Mouse (Mus musculus) heart, embryonic 13.5 days (tissue): ENCODE measurements around the gene Gm11567. TPM values are rescaled to one million over a fixed set of nuclear protein-coding genes. Genes with fewer than 3 reads are reported as not detected.
"Not testable (repeated sequence)": the region's sequence is repeated elsewhere in the genome, so short reads cannot be mapped to it uniquely, and the experiment has no call there.

ENCODE experiments used
- ATAC-seq: fragments of 200-750 bp; cut with Nextera tagmentation; 2 replicates; pipeline ENCODE4 v1.8.0; 2017; ENCODE audit warnings: moderate TSS enrichment; ENCODE audit not compliant: insufficient number of reproducible peaks, low FRiP score, low TSS enrichment; ENCODE audit errors: extremely low read depth
- H3K27ac ChIP-seq: fragments of 300-500 bp; sonication (generic); replicated peaks from 2 replicates; pipeline ENCODE4 v1.5.1; 2015; ENCODE audit warnings: moderate library complexity, mild to moderate bottlenecking, inconsistent platforms
- H3K27me3 ChIP-seq: fragments of 300-500 bp; sonication (generic); replicated peaks from 2 replicates; pipeline ENCODE4 v1.6.1; 2015; ENCODE audit warnings: mild to moderate bottlenecking, inconsistent platforms
- H3K36me3 ChIP-seq: fragments of 300-500 bp; sonication (generic); 2 replicates; pipeline ENCODE4 v1.6.1; 2015; ENCODE audit warnings: mild to moderate bottlenecking, inconsistent platforms
- H3K4me1 ChIP-seq: fragments of 300-500 bp; sonication (generic); 2 replicates; pipeline ENCODE4 v1.6.1; 2015; ENCODE audit warnings: inconsistent platforms
- H3K4me2 ChIP-seq: fragments of 300-500 bp; sonication (generic); 2 replicates; pipeline ENCODE4 v1.6.1; 2015; ENCODE audit warnings: inconsistent platforms, mild to moderate bottlenecking, moderate library complexity
- H3K4me3 ChIP-seq: fragments of 300-500 bp; sonication (generic); 2 replicates; pipeline ENCODE4 v1.5.1; 2015; ENCODE audit warnings: moderate library complexity, mild to moderate bottlenecking, inconsistent platforms
- H3K9ac ChIP-seq: fragments of 300-500 bp; sonication (generic); 2 replicates; pipeline ENCODE4 v1.6.1; 2015; ENCODE audit warnings: inconsistent platforms, mild to moderate bottlenecking, moderate library complexity
- H3K9me3 ChIP-seq: fragments of 300-500 bp; sonication (generic); 2 replicates; pipeline ENCODE4 v1.6.1; 2016; ENCODE audit warnings: inconsistent platforms
- WGBS: fragments of 180-500 bp; shearing (Covaris S2); methylation state at CpG from one replicate; pipeline ENCODE4 v1.1.7; 2015; ENCODE audit warnings: mixed read lengths; 5-methylcytosine and 5-hydroxymethylcytosine counted together
- polyA plus RNA-seq: library from polyadenylated mRNA; unstranded; fragments of >200 nt; fragmentation: Nextera tagmentation; extraction: Ambion mirVana; gene quantifications from 2 replicates; pipeline ENCODE4 v1.2.1, GENCODE M21; 2015

Gene Gm11567
- polyA plus RNA-seq, result not detected in 2 replicates

- not testable (repeated sequence) for ATAC-seq, H3K27ac ChIP-seq
- WGBS, result 36% methylated on average over 1 of the region's 1 CpGs
Measured at GRCm38 (mm10) chr11:99878887-99879286, at the start of gene Gm11567. TSS of gene Gm11567 (plus strand) at chr11:99879187.

GRCm38 (mm10) chr11:99837966-99838365, 41.0 kb upstream of the Gm11567 start, which contains the start of gene 2300003K06Rik:
TSS of gene 2300003K06Rik (minus strand) at chr11:99838066.
- Histone ChIP-seq H3K36me3 (no peaks in the 10 kb centered on the region), H3K9me3 (no peaks in the 10 kb centered on the region), H3K27me3 (no peaks in the 10 kb centered on the region), H3K4me1 (no peaks in the 10 kb centered on the region), H3K4me2 (no peak within 1 kb of the TSS), H3K9ac (no peak within 1 kb of the TSS), H3K27ac (no peak within 1 kb of the TSS), H3K4me3 (no peak within 1 kb of the TSS)
- no peak for ATAC-seq
- WGBS, result 53% methylated on average over 1 of the region's 1 CpGs

More at GRCm38 (mm10) chr11:99878887-99879286, at the start of gene Gm11567:
- not testable (repeated sequence) for H3K27me3 ChIP-seq, H3K4me3 ChIP-seq, H3K9me3 ChIP-seq, H3K4me1 ChIP-seq, H3K9ac ChIP-seq, H3K36me3 ChIP-seq, H3K4me2 ChIP-seq

GRCm38 (mm10) chr11:99842185-99842584, 36.8 kb upstream of the Gm11567 start:
- Histone ChIP-seq H3K4me1 (no peaks in the 10 kb centered on the region), H3K9ac (no peak overlapping the region), H3K27me3 (no peaks in the 10 kb centered on the region), H3K9me3 (no peaks in the 10 kb centered on the region), H3K27ac (no peak overlapping the region), H3K4me2 (no peak overlapping the region), H3K36me3 (no peaks in the 10 kb centered on the region), H3K4me3 (no peak overlapping the region)
- 63% methylated on average over 1 of the region's 1 CpGs for WGBS
- no peak for ATAC-seq

- no peak for ATAC-seq
- WGBS, result 78% methylated on average over 2 of the region's 2 CpGs
- Histone ChIP-seq H3K27ac (no peak overlapping the region), H3K36me3 (no peaks in the 10 kb centered on the region), H3K9ac (no peak overlapping the region), H3K4me3 (no peak overlapping the region), H3K4me1 (no peaks in the 10 kb centered on the region), H3K4me2 (no peak overlapping the region), H3K9me3 (no peaks in the 10 kb centered on the region), H3K27me3 (no peaks in the 10 kb centered on the region)
Measured at GRCm38 (mm10) chr11:99846746-99847145, 32.2 kb upstream of the Gm11567 start.

GRCm38 (mm10) chr11:99851508-99851907, 27.5 kb upstream of the Gm11567 start, which contains the start of gene Krtap4-16:
TSS of gene Krtap4-16 (minus strand) at chr11:99851608.
- ATAC-seq, result no peak
- Histone ChIP-seq H3K27me3 (no peaks in the 10 kb centered on the region), H3K36me3 (no peaks in the 10 kb centered on the region), H3K9ac (no peak within 1 kb of the TSS), H3K4me3 (no peak within 1 kb of the TSS), H3K27ac (no peak within 1 kb of the TSS), H3K9me3 (no peaks in the 10 kb centered on the region), H3K4me2 (no peak within 1 kb of the TSS), H3K4me1 (no peaks in the 10 kb centered on the region)

GRCm38 (mm10) chr11:99854121-99854520, 24.9 kb upstream of the Gm11567 start:
- no peaks in the 10 kb centered on the region for H3K9me3 ChIP-seq
- H3K27ac ChIP-seq, result no peak overlapping the region
- H3K4me3 ChIP-seq, result no peak overlapping the region
- no peaks in the 10 kb centered on the region for H3K4me1 ChIP-seq
- no peak overlapping the region for H3K9ac ChIP-seq
- no peak for ATAC-seq
- no peak overlapping the region for H3K4me2 ChIP-seq
- H3K36me3 ChIP-seq, result no peaks in the 10 kb centered on the region
- no peaks in the 10 kb centered on the region for H3K27me3 ChIP-seq
- 52% methylated on average over 3 of the region's 3 CpGs for WGBS

- 64% methylated on average over 2 of the region's 2 CpGs for WGBS
- Histone ChIP-seq H3K27ac (no peak within 1 kb of the TSS), H3K9me3 (no peaks in the 10 kb centered on the region), H3K36me3 (no peaks in the 10 kb centered on the region), H3K4me2 (no peak within 1 kb of the TSS), H3K4me1 (no peaks in the 10 kb centered on the region), H3K4me3 (no peak within 1 kb of the TSS), H3K27me3 (no peaks in the 10 kb centered on the region), H3K9ac (no peak within 1 kb of the TSS)
- ATAC-seq, result no peak
Measured at GRCm38 (mm10) chr11:99857617-99858016, 21.4 kb upstream of the Gm11567 start, which contains the start of gene Gm11568. TSS of gene Gm11568 (plus strand) at chr11:99857917.

- Histone ChIP-seq H3K9me3 (no peaks in the 10 kb centered on the region), H3K36me3 (no peaks in the 10 kb centered on the region), H3K27me3 (no peaks in the 10 kb centered on the region), H3K9ac (no peak overlapping the region), H3K4me3 (no peak overlapping the region), H3K4me2 (no peak overlapping the region), H3K4me1 (no peaks in the 10 kb centered on the region), H3K27ac (no peak overlapping the region)
- ATAC-seq, result no peak
- 82% methylated on average over 2 of the region's 2 CpGs for WGBS
Measured at GRCm38 (mm10) chr11:99858761-99859160, 20.2 kb upstream of the Gm11567 start.

GRCm38 (mm10) chr11:99864176-99864575, 14.8 kb upstream of the Gm11567 start, which contains the start of gene Gm11559:
TSS of gene Gm11559 (plus strand) at chr11:99864476.
- H3K36me3 ChIP-seq, H3K27me3 ChIP-seq, H3K4me3 ChIP-seq, H3K9ac ChIP-seq, H3K4me1 ChIP-seq, H3K27ac ChIP-seq, ATAC-seq, H3K9me3 ChIP-seq, H3K4me2 ChIP-seq: not testable (repeated sequence)
- WGBS, result 44% methylated on average over 1 of the region's 1 CpGs

GRCm38 (mm10) chr11:99873089-99873488, 5.9 kb upstream of the Gm11567 start, which contains the start of gene Krtap9-1:
TSS of gene Krtap9-1 (plus strand) at chr11:99873389.
- not testable (repeated sequence) for H3K4me2 ChIP-seq, H3K9ac ChIP-seq, H3K27ac ChIP-seq, ATAC-seq, H3K4me3 ChIP-seq, H3K36me3 ChIP-seq, H3K9me3 ChIP-seq, H3K27me3 ChIP-seq, H3K4me1 ChIP-seq
- 75% methylated on average over 1 of the region's 1 CpGs for WGBS

GRCm38 (mm10) chr11:99907620-99908019, 28.6 kb downstream of the Gm11567 start, which contains the start of gene Krtap31-1:
TSS of gene Krtap31-1 (plus strand) at chr11:99907920.
- WGBS, result 77% methylated on average over 2 of the region's 2 CpGs
- no peak within 1 kb of the TSS for H3K9ac ChIP-seq
- H3K4me3 ChIP-seq, result no peak within 1 kb of the TSS
- H3K36me3 ChIP-seq, result no peaks in the 10 kb centered on the region
- no peaks in the 10 kb centered on the region for H3K9me3 ChIP-seq
- no peak within 1 kb of the TSS for H3K4me2 ChIP-seq
- no peak for ATAC-seq
- H3K4me1 ChIP-seq, result no peaks in the 10 kb centered on the region
- no peak within 1 kb of the TSS for H3K27ac ChIP-seq
- H3K27me3 ChIP-seq, result no peaks in the 10 kb centered on the region

GRCm38 (mm10) chr11:99914451-99914850, 35.5 kb downstream of the Gm11567 start, which contains the start of gene Gm11565:
TSS of gene Gm11565 (plus strand) at chr11:99914751.
- no peaks in the 10 kb centered on the region for H3K36me3 ChIP-seq
- H3K4me1 ChIP-seq, result no peaks in the 10 kb centered on the region
- no peak within 1 kb of the TSS for H3K9ac ChIP-seq
- H3K4me3 ChIP-seq, result no peak within 1 kb of the TSS
- H3K4me2 ChIP-seq, result no peak within 1 kb of the TSS
- H3K27ac ChIP-seq, result no peak within 1 kb of the TSS
- H3K9me3 ChIP-seq, result no peaks in the 10 kb centered on the region; the same call in none of the 2 replicates
- no peaks in the 10 kb centered on the region for H3K27me3 ChIP-seq
- 78% methylated on average over 3 of the region's 3 CpGs for WGBS
- ATAC-seq, result no peak
